Mouse (Mus musculus) neural tube, embryonic 11.5 days (tissue): ENCODE measurements around the gene Gm10318. TPM values are rescaled to one million over a fixed set of nuclear protein-coding genes. Genes with fewer than 3 reads are reported as not detected.
A peak's percentile ranks its signal among the peaks of the same experiment; 100 is the strongest.

Source experiments
- ATAC-seq: fragments of 200-750 bp; cut with Nextera tagmentation; 2 replicates; pipeline ENCODE4 v1.8.0; 2017; ENCODE audit warnings: moderate number of reproducible peaks, mild to moderate bottlenecking, moderate TSS enrichment, moderate library complexity; ENCODE audit not compliant: insufficient read depth, low FRiP score, low TSS enrichment
- DNase-seq: peaks from one replicate; pipeline ENCODE4 v3.0.0-alpha.2; 2015; ENCODE audit warnings: low spot score
- H3K27ac ChIP-seq: fragments of 300-500 bp; sonication (generic); 2 replicates; pipeline ENCODE4 v1.5.1; 2014; ENCODE audit warnings: low read depth, mild to moderate bottlenecking, low read length
- H3K27me3 ChIP-seq: fragments of 300-500 bp; sonication (generic); 2 replicates; pipeline ENCODE4 v1.6.1; 2014; ENCODE audit warnings: mild to moderate bottlenecking, low read length, mixed read lengths; ENCODE audit not compliant: control insufficient read depth, insufficient read depth
- H3K36me3 ChIP-seq: fragments of 300-500 bp; sonication (generic); 2 replicates; pipeline ENCODE4 v1.6.1; 2014; ENCODE audit warnings: mild to moderate bottlenecking, low read length, moderate library complexity, mixed read lengths; ENCODE audit not compliant: control insufficient read depth, insufficient read depth
- H3K4me1 ChIP-seq: fragments of 300-500 bp; sonication (generic); 2 replicates; pipeline ENCODE4 v1.6.1; 2014; ENCODE audit warnings: low read length, mixed read lengths; ENCODE audit not compliant: control insufficient read depth, insufficient read depth
- H3K4me2 ChIP-seq: fragments of 300-500 bp; sonication (generic); 2 replicates; pipeline ENCODE4 v1.6.1; 2014; ENCODE audit warnings: low read depth, mild to moderate bottlenecking, moderate library complexity
- H3K4me3 ChIP-seq: fragments of 300-500 bp; sonication (generic); 2 replicates; pipeline ENCODE4 v1.5.1; 2014; ENCODE audit warnings: low read depth, low read length
- H3K9ac ChIP-seq: fragments of 300-500 bp; sonication (generic); 2 replicates; pipeline ENCODE4 v1.6.1; 2014; ENCODE audit warnings: mild to moderate bottlenecking, low read length
- H3K9me3 ChIP-seq: fragments of 300-500 bp; sonication (generic); 2 replicates; pipeline ENCODE4 v1.6.1; 2016; ENCODE audit warnings: low read length; ENCODE audit not compliant: control insufficient read depth
- WGBS: fragments of 180-500 bp; shearing (Covaris S2); extraction: QIAGEN DNeasy Blood & Tissue Kit; methylation state at CpG from one replicate; pipeline ENCODE4 v1.1.7; 2014; 5-methylcytosine and 5-hydroxymethylcytosine counted together
- polyA plus RNA-seq: library from polyadenylated mRNA; unstranded; fragments of >200 nt; fragmentation: Nextera tagmentation; extraction: Ambion mirVana; gene quantifications from 2 replicates; pipeline ENCODE4 v1.2.1, GENCODE M21; 2014

Gm10318 gene
- polyA plus RNA-seq: not detected in 2 replicates

DNA sequence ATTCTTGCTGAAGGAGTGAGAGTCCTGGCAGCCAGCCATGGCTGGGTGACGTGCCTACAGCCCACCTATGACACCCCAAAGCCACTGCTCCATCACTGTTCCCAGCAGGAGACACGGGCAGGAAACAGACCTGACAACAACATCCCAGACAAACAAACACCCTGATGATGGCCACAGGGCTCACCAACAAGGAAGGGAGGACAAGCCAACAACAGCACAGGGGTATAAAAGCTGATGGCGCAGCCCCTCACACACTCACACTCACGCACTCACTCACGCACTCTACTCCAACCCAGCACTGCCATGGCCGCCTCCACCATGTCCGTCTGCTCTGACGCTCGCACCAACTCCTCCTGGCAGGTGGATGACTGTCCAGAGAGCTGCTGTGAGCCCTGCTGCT, at the start of gene Gm10318:
Gm10318 (plus strand) TSS at position 301 of the 400 bp plus-strand sequence.
- Histone ChIP-seq H3K9me3 (no peaks in the 10 kb centered on the region), H3K9ac (no peak within 1 kb of the TSS), H3K4me3 (no peak within 1 kb of the TSS), H3K27ac (no peak within 1 kb of the TSS), H3K27me3 (no peaks in the 10 kb centered on the region), H3K4me2 (no peak within 1 kb of the TSS), H3K36me3 (no peaks in the 10 kb centered on the region), H3K4me1 (no peaks in the 10 kb centered on the region)
- DNase-seq: no peak
- WGBS: 72% methylated on average over 9 of the region's 9 CpGs
- no peak for ATAC-seq

DNA sequence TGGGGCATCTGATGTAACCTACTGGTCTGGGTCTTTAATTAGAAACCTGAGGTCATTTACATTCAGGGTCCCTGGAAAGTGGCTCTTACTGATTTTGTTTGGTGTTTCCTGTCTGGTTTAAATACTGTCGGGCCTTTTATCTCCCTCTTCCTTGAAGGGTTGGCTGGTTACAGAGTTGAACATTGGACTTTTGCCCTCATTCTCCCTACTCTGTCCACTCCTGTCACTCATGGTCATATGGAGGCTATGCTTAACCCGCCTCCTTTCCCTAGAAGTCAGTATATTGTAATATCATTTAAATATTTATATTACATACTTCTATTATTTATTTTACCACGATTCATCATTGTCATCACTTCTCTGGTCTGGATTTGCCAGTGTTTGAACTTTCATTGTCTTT, 48.6 kb upstream of the Gm10318 start:
- ATAC-seq (no peak), DNase-seq (no peak)
- Histone ChIP-seq H3K27me3 (no peaks in the 10 kb centered on the region), H3K4me2 (no peak overlapping the region), H3K36me3 (no peaks in the 10 kb centered on the region), H3K9ac (no peak overlapping the region), H3K27ac (no peak overlapping the region), H3K9me3 (no peaks in the 10 kb centered on the region), H3K4me1 (no peaks in the 10 kb centered on the region), H3K4me3 (no peak overlapping the region)
- 89% methylated on average over 3 of the region's 3 CpGs for WGBS

- ATAC-seq (no peak), DNase-seq (no peak)
- no peak within 1 kb of the TSS for H3K9ac ChIP-seq
- H3K4me2 ChIP-seq: no peak within 1 kb of the TSS
- H3K36me3 ChIP-seq: no peaks in the 10 kb centered on the region
- no peaks in the 10 kb centered on the region for H3K9me3 ChIP-seq
- no peak within 1 kb of the TSS for H3K27ac ChIP-seq
- no peak within 1 kb of the TSS for H3K4me3 ChIP-seq
- no peaks in the 10 kb centered on the region for H3K4me1 ChIP-seq
- 73% methylated on average over 5 of the region's 5 CpGs for WGBS
- no peaks in the 10 kb centered on the region for H3K27me3 ChIP-seq
These were observed 40.9 kb upstream of the Gm10318 start, which contains the start of gene Gm9507 for GRCm38 (mm10) chr10:77811743-77812142. Gm9507 (minus strand) TSS chr10:77811843.

- Histone ChIP-seq H3K27me3 (no peaks in the 10 kb centered on the region), H3K27ac (no peak within 1 kb of the TSS), H3K36me3 (no peaks in the 10 kb centered on the region), H3K4me3 (no peak within 1 kb of the TSS), H3K9ac (no peak within 1 kb of the TSS), H3K4me2 (no peak within 1 kb of the TSS), H3K4me1 (no peaks in the 10 kb centered on the region), H3K9me3 (no peaks in the 10 kb centered on the region)
- WGBS: 59% methylated on average over 4 of the region's 4 CpGs
- DNase-seq (no peak), ATAC-seq (no peak)
These were observed 38.3 kb upstream of the Gm10318 start, which contains the start of gene Gm2696 for GRCm38 (mm10) chr10:77814382-77814781. Gm2696 (plus strand) TSS chr10:77814682.

DNA sequence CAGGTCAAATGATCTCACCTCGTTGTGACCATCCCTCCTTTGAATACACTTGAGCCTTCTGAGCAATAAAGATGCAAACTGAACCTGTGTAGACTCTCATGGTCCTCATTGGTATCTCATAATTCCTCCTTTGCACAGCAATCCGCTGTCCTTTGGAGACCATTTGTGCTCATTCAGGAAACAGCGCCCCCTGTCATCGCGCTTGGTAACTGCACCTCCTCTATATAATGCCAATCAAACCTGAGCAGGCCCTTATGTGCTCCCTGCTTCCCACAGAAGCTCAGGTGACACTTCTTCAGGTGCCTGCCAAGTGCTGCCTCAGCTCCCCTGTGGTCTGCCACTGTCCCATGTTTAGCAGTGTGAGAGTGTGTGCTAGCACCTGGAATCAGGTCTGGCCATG, 37.1 kb upstream of the Gm10318 start:
- no peak for ATAC-seq
- H3K4me2 ChIP-seq: no peak overlapping the region
- no peaks in the 10 kb centered on the region for H3K4me1 ChIP-seq
- H3K4me3 ChIP-seq: no peak overlapping the region
- no peak overlapping the region for H3K9ac ChIP-seq
- H3K9me3 ChIP-seq: no peaks in the 10 kb centered on the region
- H3K27ac ChIP-seq: no peak overlapping the region
- DNase-seq: peak; percentile 35
- no peaks in the 10 kb centered on the region for H3K27me3 ChIP-seq
- H3K36me3 ChIP-seq: no peaks in the 10 kb centered on the region
- WGBS: 28% methylated on average over 5 of the region's 5 CpGs

DNA sequence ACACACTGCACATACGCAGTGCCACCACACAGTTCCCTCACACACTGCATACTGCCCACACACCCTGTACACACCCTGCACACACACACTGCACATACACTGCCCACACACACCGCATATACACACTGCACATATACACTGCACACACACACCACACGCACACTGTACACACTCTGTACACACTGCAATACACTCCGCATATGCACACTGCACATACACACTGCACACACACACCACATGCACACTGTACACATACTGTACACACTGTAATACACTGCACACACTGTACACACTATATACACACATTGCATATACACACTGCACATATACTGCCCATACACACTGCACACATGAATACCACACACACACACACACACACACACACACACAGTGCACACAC, 34.1 kb upstream of the Gm10318 start:
- DNase-seq: no peak
- H3K9ac ChIP-seq: no peak overlapping the region
- WGBS: 95% methylated on average over 4 of the region's 4 CpGs
- H3K27me3 ChIP-seq: no peaks in the 10 kb centered on the region
- no peak overlapping the region for H3K4me2 ChIP-seq
- H3K27ac ChIP-seq: no peak overlapping the region
- no peak overlapping the region for H3K4me3 ChIP-seq
- H3K36me3 ChIP-seq: no peaks in the 10 kb centered on the region
- no peak for ATAC-seq
- no peaks in the 10 kb centered on the region for H3K9me3 ChIP-seq
- H3K4me1 ChIP-seq: no peaks in the 10 kb centered on the region

DNA sequence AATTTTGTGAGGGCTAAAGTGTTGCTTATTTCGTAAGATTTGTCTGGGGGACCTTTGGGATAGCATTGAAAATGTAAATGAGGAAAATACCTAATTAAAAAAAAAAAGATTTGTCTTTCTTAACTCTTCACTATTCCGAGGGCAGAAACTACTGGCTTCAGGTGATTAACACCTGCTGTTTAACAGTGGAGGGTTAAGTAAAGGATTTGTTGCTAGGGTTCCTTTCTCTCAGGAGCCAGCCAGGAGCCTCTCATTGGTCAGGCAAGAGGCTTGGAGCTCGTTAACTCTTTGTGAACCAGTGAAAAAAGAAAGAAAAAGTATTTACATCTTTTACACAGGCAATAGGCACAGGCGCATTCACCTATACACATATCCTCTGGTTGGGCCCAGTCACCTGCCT, 33.5 kb upstream of the Gm10318 start:
- H3K9ac ChIP-seq: no peak overlapping the region
- no peak overlapping the region for H3K4me2 ChIP-seq
- no peaks in the 10 kb centered on the region for H3K27me3 ChIP-seq
- no peak for ATAC-seq
- no peak for DNase-seq
- H3K27ac ChIP-seq: no peak overlapping the region
- no peaks in the 10 kb centered on the region for H3K4me1 ChIP-seq
- H3K9me3 ChIP-seq: no peaks in the 10 kb centered on the region
- no peak overlapping the region for H3K4me3 ChIP-seq
- WGBS: 53% methylated on average over 4 of the region's 4 CpGs
- no peaks in the 10 kb centered on the region for H3K36me3 ChIP-seq

- ATAC-seq: no peak
- Histone ChIP-seq H3K36me3 (no peaks in the 10 kb centered on the region), H3K9me3 (no peaks in the 10 kb centered on the region), H3K4me1 (no peaks in the 10 kb centered on the region), H3K4me2 (no peak within 1 kb of the TSS), H3K27me3 (no peaks in the 10 kb centered on the region), H3K9ac (no peak within 1 kb of the TSS), H3K27ac (no peak within 1 kb of the TSS), H3K4me3 (no peak within 1 kb of the TSS)
- no peak for DNase-seq
- WGBS: 76% methylated on average over 6 of the region's 6 CpGs
These were observed 25.7 kb upstream of the Gm10318 start, which contains the start of gene Krtap10-4 for GRCm38 (mm10) chr10:77826951-77827350. Krtap10-4 (minus strand) TSS chr10:77827095.

DNA sequence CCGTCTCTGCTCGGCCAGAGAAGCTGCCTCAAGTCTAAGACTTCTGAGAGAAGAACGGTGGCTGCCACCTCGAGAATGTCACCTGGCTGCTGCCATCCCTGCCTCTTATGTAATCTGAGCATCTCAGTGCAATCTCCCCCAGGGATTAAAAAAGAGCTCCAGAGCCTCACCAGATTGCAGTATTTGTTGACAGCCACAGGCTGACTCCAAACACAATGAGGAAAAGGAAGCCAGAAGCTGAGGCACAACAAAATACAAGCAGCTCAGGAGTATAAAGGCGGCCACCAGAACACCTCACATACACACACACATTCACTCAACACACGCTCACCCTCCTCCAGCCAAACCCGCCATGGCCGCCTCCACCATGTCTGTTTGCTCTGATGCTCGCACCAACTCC, 17.0 kb upstream of the Gm10318 start, which contains the start of gene Krtap10-10:
Krtap10-10 (plus strand) TSS at position 301 of the 400 bp plus-strand sequence.
- no peaks in the 10 kb centered on the region for H3K27me3 ChIP-seq
- H3K27ac ChIP-seq: no peak within 1 kb of the TSS
- WGBS: 76% methylated on average over 9 of the region's 9 CpGs
- no peak within 1 kb of the TSS for H3K9ac ChIP-seq
- H3K4me1 ChIP-seq: no peaks in the 10 kb centered on the region
- no peak within 1 kb of the TSS for H3K4me3 ChIP-seq
- DNase-seq: no peak
- H3K4me2 ChIP-seq: no peak within 1 kb of the TSS
- H3K9me3 ChIP-seq: no peaks in the 10 kb centered on the region
- no peaks in the 10 kb centered on the region for H3K36me3 ChIP-seq
- no peak for ATAC-seq
